Mouse (Mus musculus) activated CD4-positive, CD25-positive, alpha-beta regulatory T cell, adult 9 weeks (primary cell): Measurements from ENCODE around the gene Dscaml1. TPM values are rescaled to one million over a fixed set of nuclear protein-coding genes. Genes with fewer than 3 reads are reported as not detected.

ENCODE experiments used
- polyA plus RNA-seq: library from polyadenylated mRNA; unstranded; fragments of 100-300 nt; shearing (Covaris generic); gene quantifications from one replicate; pipeline ENCODE4 v1.2.1, GENCODE M21; 2017

Dscaml1 gene
- polyA plus RNA-seq = 0.46 TPM

DNA sequence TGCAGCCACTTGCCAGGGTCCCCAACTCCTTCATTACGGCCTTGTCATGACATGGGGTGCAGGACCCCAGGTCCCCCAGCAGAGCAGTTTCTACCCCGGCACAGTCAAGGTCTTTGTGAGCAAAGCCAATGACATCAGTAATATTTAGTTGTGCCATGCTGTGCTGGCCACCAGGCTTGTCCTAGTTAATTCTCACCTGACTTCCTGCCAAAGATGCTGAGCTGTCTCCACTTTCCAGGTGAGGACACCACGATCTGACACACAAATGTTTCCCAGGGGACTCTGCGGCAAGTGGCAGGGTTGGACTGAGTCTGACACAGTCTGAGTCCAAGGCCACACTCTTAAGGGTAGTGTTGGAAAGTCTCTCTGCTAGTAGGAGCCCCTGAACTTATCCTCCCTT, at the start of gene Dscaml1:
TSS of gene Dscaml1 (plus strand) at position 173 of the 400 bp plus-strand sequence.

DNA sequence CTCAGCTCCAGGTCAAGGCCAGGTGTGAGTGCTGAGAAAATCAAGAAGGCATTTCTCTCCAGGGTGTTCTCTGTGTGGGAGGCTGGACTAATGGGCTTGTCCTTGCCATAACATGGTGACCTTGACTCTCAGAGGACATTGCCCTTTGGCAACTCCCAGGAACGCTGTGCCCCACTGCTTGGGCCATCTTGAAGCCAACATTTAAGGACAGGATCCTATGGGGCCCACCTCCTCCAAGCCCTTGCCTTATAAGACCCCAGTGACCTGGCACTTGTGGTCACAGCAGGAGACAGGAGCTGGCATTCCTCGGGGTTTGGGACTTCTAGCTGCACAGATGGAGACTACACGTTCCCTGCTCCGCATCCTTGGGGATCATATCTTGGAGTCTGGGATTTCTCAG, 27.0 kb upstream of the Dscaml1 start, which contains the start of gene Fxyd2:
TSS of gene Fxyd2 (plus strand) at position 236 of the 400 bp plus-strand sequence.

Other genes with a start within 250 kb of the Dscaml1 start
- 1.2 TPM for gene BC049352, start 244.6 kb upstream of the Dscaml1 start, polyA plus RNA-seq
- not detected for gene Tmprss4, start 222.5 kb upstream of the Dscaml1 start, polyA plus RNA-seq
- gene Il10ra, start 157.5 kb upstream of the Dscaml1 start, polyA plus RNA-seq = 92.7 TPM
- gene Tmprss13, start 107.5 kb upstream of the Dscaml1 start, polyA plus RNA-seq = 0.66 TPM
- not detected for gene Fxyd6, start 56.4 kb upstream of the Dscaml1 start, polyA plus RNA-seq
- gene Fxyd2, start 27.0 kb upstream of the Dscaml1 start, polyA plus RNA-seq = not detected